Mouse (Mus musculus) hindbrain, postnatal 0 days (tissue): Measurements from ENCODE around the gene Spcs2. TPM values are rescaled to one million over a fixed set of nuclear protein-coding genes. Genes with fewer than 3 reads are reported as not detected.

ENCODE experiments used
- ATAC-seq: fragments of 200-750 bp; cut with Nextera tagmentation; 2 replicates; pipeline ENCODE4 v1.8.0; 2017; ENCODE audit warnings: mild to moderate bottlenecking, moderate TSS enrichment, moderate library complexity
- DNase-seq: peaks from one replicate; pipeline ENCODE4 v3.0.0-alpha.2; 2015; ENCODE audit warnings: low spot score
- H3K27ac ChIP-seq: fragments of 300-500 bp; sonication (generic); 2 replicates; pipeline ENCODE4 v1.5.1; 2014; ENCODE audit warnings: mild to moderate bottlenecking
- H3K27me3 ChIP-seq: fragments of 300-500 bp; sonication (generic); 2 replicates; pipeline ENCODE4 v1.6.1; 2014; ENCODE audit warnings: low read length, mixed read lengths; ENCODE audit not compliant: insufficient read depth
- H3K36me3 ChIP-seq: fragments of 300-500 bp; sonication (generic); 2 replicates; pipeline ENCODE4 v1.6.1; 2014; ENCODE audit warnings: low read length, mixed read lengths; ENCODE audit not compliant: insufficient read depth
- H3K4me1 ChIP-seq: fragments of 300-500 bp; sonication (generic); 2 replicates; pipeline ENCODE4 v1.6.1; 2014; ENCODE audit warnings: antibody characterized with exemption, low read length, mixed read lengths; ENCODE audit not compliant: insufficient read depth
- H3K4me2 ChIP-seq: fragments of 300-500 bp; sonication (generic); 2 replicates; pipeline ENCODE4 v1.6.1; 2014; ENCODE audit warnings: low read depth, mild to moderate bottlenecking, low read length, moderate library complexity, mixed read lengths
- H3K4me3 ChIP-seq: fragments of 300-500 bp; sonication (generic); 2 replicates; pipeline ENCODE4 v1.5.1; 2014; ENCODE audit warnings: low read length
- H3K9ac ChIP-seq: fragments of 300-500 bp; sonication (generic); replicated peaks from 2 replicates; pipeline ENCODE4 v1.6.1; 2014; ENCODE audit warnings: mild to moderate bottlenecking, low read length, moderate library complexity, mixed read lengths
- H3K9me3 ChIP-seq: fragments of 300-500 bp; sonication (generic); 2 replicates; pipeline ENCODE4 v1.6.1; 2016; ENCODE audit warnings: low read length, mixed read lengths
- CTCF ChIP-seq: IDR thresholded peaks from 2 replicates; pipeline ENCODE4 v1.5.1; 2016; ENCODE audit warnings: antibody characterized with exemption, control low read depth, low read depth
- WGBS: fragments of 180-500 bp; shearing (Covaris S2); extraction: QIAGEN DNeasy Blood & Tissue Kit; methylation state at CpG from one replicate; pipeline ENCODE4 v1.1.7; 2014; 5-methylcytosine and 5-hydroxymethylcytosine counted together
- polyA plus RNA-seq: library from polyadenylated mRNA; unstranded; fragments of >200 nt; fragmentation: Nextera tagmentation; extraction: Ambion mirVana; gene quantifications from 2 replicates; pipeline ENCODE4 v1.2.1, GENCODE M21; 2015
- total RNA-seq: library from RNA; depleted of rRNA; stranded (reverse); fragments of >200 nt; gene quantifications from 2 replicates; pipeline ENCODE4 v1.2.3, GENCODE M21; 2014; rRNA removed

Spcs2 gene
- total RNA-seq (94.2 and 111 TPM in 2 replicates), polyA plus RNA-seq (258 and 293 TPM in 2 replicates)

DNA sequence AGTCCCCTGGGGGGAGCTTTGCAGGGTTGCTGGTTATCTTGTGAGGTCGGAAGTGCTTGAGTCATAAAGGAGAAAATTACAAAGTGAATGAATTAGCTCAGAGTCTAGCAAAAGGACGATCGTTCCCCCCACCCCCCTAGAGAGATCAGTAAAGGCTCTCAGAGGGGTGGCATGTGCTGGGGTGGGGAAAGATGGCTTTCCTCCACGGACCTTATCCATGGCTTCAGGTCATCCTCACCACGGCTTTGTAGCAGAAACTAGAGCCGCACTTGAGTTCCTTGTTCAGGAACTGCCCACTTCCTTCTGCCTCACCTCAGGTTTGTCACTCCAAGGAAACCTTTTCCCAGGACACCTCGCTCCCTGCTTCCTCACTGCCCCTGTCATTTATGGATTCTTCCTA lies at the start of gene Spcs2:
Gene Spcs2, minus strand, starts transcription at position 101 of the 400 bp plus-strand sequence.
- Histone ChIP-seq H3K4me1 (no peaks in the 10 kb centered on the region), H3K4me2 (no peak within 1 kb of the TSS), H3K9me3 (no peaks in the 10 kb centered on the region), H3K4me3 (no peak within 1 kb of the TSS), H3K9ac (no peak within 1 kb of the TSS), H3K36me3 (no peaks in the 10 kb centered on the region), H3K27me3 (no peaks in the 10 kb centered on the region), H3K27ac (no peak within 1 kb of the TSS)
- WGBS, result 57% methylated on average over 7 of the region's 7 CpGs
- ATAC-seq (no peak), DNase-seq (no peak)
- TF ChIP-seq CTCF, result no peak

DNA sequence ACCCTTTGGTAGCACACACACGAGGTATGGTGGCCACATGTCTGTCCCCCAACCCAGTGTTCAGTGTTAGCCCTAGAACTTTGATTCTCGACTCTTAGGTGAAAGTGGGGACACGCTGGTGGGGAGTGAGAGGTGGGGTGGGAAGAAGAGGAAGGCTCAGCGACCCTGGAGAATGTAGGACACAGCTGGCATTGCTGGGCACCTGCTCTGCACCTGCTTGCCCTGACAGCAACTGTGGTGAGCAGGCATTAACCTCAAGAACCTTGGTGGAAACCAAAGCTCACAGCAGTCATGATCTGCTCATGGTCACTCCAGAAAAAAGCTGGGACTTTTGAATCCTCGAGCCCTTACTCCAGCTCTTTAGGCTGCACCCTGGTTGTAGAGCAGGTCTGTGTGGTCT lies 47.8 kb upstream of the Spcs2 start:
- no peak for TF ChIP-seq CTCF
- no peaks in the 10 kb centered on the region for H3K4me1 ChIP-seq
- H3K9me3 ChIP-seq, result no peaks in the 10 kb centered on the region
- ATAC-seq (no peak), DNase-seq (no peak)
- H3K9ac ChIP-seq, result no peak overlapping the region
- H3K27ac ChIP-seq, result no peak overlapping the region
- no peaks in the 10 kb centered on the region for H3K36me3 ChIP-seq
- no peaks in the 10 kb centered on the region for H3K27me3 ChIP-seq
- no peak overlapping the region for H3K4me3 ChIP-seq
- H3K4me2 ChIP-seq, result no peak overlapping the region
- 80% methylated on average over 5 of the region's 5 CpGs for WGBS

- Histone ChIP-seq H3K4me3 (no peak overlapping the region), H3K9me3 (no peaks in the 10 kb centered on the region), H3K36me3 (no peaks in the 10 kb centered on the region), H3K27ac (no peak overlapping the region), H3K4me1 (no peaks in the 10 kb centered on the region), H3K27me3 (no peaks in the 10 kb centered on the region), H3K9ac (no peak overlapping the region), H3K4me2 (no peak overlapping the region)
- 79% methylated on average over 3 of the region's 3 CpGs for WGBS
- no peak for ATAC-seq
- no peak for DNase-seq
- TF ChIP-seq CTCF, result no peak
These were observed 44.2 kb upstream of the Spcs2 start for GRCm38 (mm10) chr7:99907463-99907862.

DNA sequence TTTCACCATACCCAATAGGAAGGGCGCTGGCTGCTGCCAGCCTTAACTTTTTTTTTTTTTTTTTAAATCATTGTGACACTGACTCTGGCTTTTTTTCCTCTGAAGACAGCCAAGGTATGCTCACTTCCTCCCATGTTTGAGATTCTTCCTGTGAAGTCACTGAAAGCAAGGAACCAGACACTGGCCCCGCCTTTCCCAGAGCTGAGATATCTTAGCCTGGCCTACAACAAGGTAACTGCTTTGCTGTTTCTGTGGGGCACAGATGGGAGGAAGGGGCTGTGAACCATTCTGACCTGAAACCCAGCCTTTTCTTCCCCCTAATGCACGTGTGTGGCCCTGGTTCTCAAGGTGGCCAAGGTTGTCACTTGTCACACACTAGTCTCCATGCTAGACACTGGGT lies 43.1 kb upstream of the Spcs2 start:
- no peaks in the 10 kb centered on the region for H3K4me1 ChIP-seq
- H3K4me2 ChIP-seq, result no peak overlapping the region
- DNase-seq (no peak), ATAC-seq (no peak)
- H3K36me3 ChIP-seq, result no peaks in the 10 kb centered on the region
- H3K9me3 ChIP-seq, result no peaks in the 10 kb centered on the region
- TF ChIP-seq CTCF, result no peak
- no peak overlapping the region for H3K4me3 ChIP-seq
- WGBS, result 86% methylated on average over 3 of the region's 3 CpGs
- H3K27ac ChIP-seq, result no peak overlapping the region
- H3K9ac ChIP-seq, result no peak overlapping the region
- no peaks in the 10 kb centered on the region for H3K27me3 ChIP-seq

DNA sequence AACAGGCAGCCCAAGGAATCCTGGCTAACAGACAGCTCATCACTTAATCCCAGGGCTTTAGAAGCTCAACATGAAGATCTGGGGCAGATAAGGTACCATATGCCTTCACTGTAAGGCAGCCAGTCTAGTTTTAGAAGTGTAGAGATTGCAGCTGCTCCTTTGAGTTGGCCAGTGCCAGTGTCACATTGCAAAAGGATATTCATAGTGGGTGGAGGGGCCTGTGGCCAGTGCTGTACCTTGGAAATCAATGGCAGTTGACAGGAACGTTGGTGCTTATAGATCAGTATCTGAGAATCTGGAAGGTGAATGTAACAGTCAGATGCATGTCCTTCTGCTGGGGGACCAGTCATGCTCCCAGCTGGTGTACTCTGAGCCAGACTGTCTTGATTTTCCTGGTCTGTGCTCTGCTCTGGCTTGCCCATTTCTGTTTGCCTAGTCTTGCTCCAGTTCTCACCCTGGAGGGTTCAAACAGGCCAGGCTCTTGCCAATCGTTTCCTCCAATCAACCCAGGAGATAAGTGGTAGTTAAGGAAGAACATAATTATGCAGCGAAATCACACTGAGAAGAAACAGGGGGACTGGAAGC lies 41.3 kb upstream of the Spcs2 start:
- WGBS, result 70% methylated on average over 3 of the region's 3 CpGs
- ATAC-seq (no peak; the same call in 1 of the 2 replicates), DNase-seq (no peak)
- Histone ChIP-seq H3K36me3 (no peaks in the 10 kb centered on the region), H3K9me3 (no peaks in the 10 kb centered on the region), H3K4me3 (no peak overlapping the region), H3K4me1 (no peaks in the 10 kb centered on the region), H3K9ac (no peak overlapping the region), H3K27me3 (no peaks in the 10 kb centered on the region), H3K4me2 (no peak overlapping the region), H3K27ac (no peak overlapping the region)
- no peak for TF ChIP-seq CTCF

GRCm38 (mm10) chr7:99902918-99903665 lies 39.8 kb upstream of the Spcs2 start:
- no peaks in the 10 kb centered on the region for H3K9me3 ChIP-seq
- no peak for TF ChIP-seq CTCF
- WGBS, result 62% methylated on average over 11 of the region's 11 CpGs
- H3K36me3 ChIP-seq, result no peaks in the 10 kb centered on the region
- H3K4me2 ChIP-seq, result no peak overlapping the region
- peak; percentile 43; the same call in 1 of the 2 replicates for ATAC-seq
- no peak overlapping the region for H3K27ac ChIP-seq
- no peak overlapping the region for H3K4me3 ChIP-seq
- H3K4me1 ChIP-seq, result no peaks in the 10 kb centered on the region
- no peaks in the 10 kb centered on the region for H3K27me3 ChIP-seq
- DNase-seq, result no peak
- no peak overlapping the region for H3K9ac ChIP-seq

GRCm38 (mm10) chr7:99902208-99902607 lies 38.9 kb upstream of the Spcs2 start:
- Histone ChIP-seq H3K4me2 (no peak overlapping the region), H3K27me3 (no peaks in the 10 kb centered on the region), H3K9me3 (no peaks in the 10 kb centered on the region), H3K27ac (no peak overlapping the region), H3K4me3 (no peak overlapping the region), H3K4me1 (no peaks in the 10 kb centered on the region), H3K36me3 (no peaks in the 10 kb centered on the region), H3K9ac (no peak overlapping the region)
- no peak for TF ChIP-seq CTCF
- DNase-seq, result no peak
- WGBS, result 65% methylated on average over 4 of the region's 4 CpGs
- ATAC-seq, result no peak
